Mouse (Mus musculus): Measurements from ENCODE around the gene Trmt10b. TPM values are rescaled to one million over a fixed set of nuclear protein-coding genes. Genes with fewer than 3 reads are reported as not detected.

The Trmt10b gene
- total RNA-seq, 2 experiments from 2014 or later: 16.1 to 18.0 TPM

DNA sequence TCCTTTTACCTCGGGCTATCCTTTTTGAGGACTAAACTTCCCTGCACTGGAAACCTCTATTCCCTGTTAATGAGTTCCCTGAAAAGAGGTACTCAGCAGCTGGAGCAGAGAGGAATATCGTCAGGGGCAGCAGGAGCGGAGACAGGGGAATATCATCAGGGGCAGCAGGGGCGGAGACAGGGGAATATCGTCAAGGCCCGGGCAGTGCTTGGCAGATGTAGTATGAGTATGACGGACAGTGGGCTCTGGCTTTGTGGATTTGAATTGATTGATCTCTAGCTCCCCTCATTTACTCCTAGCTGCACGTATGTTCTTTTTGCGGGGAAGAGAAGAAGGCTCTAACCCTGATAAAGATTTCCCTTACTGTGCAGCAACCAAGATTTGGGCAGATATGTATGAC lies 44.3 kb downstream of the Trmt10b start:
- DNase-seq (ENCODE audit: extremely low spot score in 1 of 2, low spot score in 1 of 2): no peak

DNA sequence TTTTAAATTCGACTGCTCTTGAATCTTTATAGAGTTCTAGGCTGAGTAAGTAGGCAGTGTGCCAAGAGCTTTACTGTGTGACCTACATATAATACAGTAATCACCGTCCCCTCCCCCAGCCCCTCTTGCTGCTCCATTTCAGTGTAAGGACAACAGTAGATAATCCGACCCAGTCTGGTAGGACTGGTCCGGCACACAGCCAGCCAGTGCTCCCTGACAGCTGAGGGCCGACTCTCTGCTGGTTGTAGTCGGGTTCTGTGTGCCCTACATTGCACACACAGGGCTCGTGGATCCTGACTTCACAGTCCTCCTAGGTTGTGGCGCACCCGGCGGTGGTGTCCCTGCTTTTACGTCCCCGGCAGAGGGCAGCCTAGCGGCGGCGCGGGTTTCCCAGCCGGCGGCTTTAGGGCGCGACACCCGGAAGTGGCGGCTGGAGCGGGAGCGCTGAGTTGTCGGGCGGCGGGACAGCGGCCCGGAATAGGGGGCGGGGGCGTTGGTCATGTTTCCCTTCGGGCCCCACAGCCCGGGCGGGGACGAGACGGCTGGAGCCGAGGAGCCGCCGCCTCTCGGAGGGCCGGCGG lies 44.8 kb downstream of the Trmt10b start, which contains the start of gene Dcaf10:
Gene Dcaf10, plus strand, starts transcription at position 433 of the 581 bp plus-strand sequence.
- DNase-seq (ENCODE audit: extremely low spot score in 1 of 2, low spot score in 1 of 2): peak; percentile 94 to 96

DNA sequence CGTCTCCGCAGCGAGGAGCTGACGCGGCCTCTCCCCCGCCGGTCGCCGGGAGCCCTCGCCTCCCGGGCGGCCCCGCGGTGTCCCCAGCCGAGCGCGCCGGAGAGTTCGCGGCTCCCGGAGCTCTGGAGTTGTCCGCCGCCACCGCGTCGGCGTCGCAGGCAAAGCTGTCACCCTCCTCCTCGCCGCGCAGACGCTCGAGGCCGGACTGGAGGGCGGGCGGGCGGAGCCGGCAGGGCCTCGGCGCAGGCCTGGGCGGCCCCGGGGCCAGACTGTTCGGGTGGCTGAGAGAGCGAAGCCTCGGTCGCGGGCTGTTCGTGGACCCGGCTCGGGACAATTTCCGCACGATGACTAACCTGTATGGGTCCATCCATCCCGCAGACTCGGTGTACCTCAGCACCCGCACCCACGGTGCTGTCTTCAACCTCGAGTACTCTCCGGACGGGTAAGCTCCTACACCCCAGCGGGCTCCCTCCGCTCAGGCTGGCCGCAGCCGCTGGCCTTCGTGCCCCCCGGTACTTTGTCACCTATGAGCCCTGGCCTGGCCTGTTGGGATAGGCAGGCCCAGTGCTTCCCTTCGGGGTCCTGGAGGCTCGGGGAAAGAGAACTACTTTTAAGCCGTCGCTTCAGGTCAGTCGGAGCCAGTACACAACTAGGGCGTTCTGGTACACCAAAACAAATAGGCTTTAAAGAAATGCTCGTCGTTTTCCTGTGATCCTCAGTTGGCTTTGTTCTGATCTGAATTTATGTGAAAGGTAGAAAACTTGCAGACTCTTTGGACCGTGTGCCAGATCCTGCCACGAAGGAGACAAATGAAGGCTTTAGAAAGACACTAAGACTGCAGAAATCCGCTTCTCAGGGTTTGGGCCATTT lies 45.6 kb downstream of the Trmt10b start, which contains the start of gene Exosc3:
Gene Exosc3, minus strand, starts transcription at position 447 of the 870 bp plus-strand sequence.
- no peak for DNase-seq (ENCODE audit: extremely low spot score in 1 of 2, low spot score in 1 of 2)

DNA sequence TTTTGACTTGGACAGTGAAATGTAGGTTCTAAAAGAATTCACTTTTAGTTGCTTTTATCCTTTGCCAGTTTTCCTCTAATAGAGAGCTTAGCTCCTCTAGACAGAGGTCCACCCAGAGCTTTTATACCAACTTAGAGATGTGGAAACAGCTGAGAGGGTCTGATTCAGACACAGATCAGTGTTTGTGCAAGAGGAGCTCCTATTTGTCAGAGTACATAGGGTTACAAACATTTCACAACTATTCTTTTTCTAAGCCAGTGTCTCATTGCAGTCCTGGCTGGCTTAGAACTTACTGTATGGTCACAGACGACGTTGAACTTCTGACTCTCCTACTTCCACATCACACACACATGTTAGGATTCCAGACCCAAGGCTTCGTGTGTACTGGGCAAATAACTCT lies 59.7 kb downstream of the Trmt10b start:
- DNase-seq (ENCODE audit: extremely low spot score in 1 of 2, low spot score in 1 of 2): no peak

Other genes starting within 250 kb of the Trmt10b start
- gene Fbxo10, start 212.5 kb upstream of the Trmt10b start, total RNA-seq (2021): 10 to 100 TPM; 41.1 to 44.4 TPM
- gene Tomm5, start 189.0 kb upstream of the Trmt10b start, total RNA-seq (2021): 10 to 100 TPM; 62.1 to 76.6 TPM
- gene Frmpd1, start 112.3 kb upstream of the Trmt10b start, total RNA-seq (2021): 10 to 100 TPM; 15.1 to 16.6 TPM
- gene Dcaf10, start 45.0 kb downstream of the Trmt10b start, total RNA-seq (2021): 10 to 100 TPM; 20.1 to 21.2 TPM
- 10 to 100 TPM; 14.8 to 16.1 TPM for gene Exosc3, start 45.6 kb downstream of the Trmt10b start, total RNA-seq (2021)
- 100 to 1,000 TPM; 136 to 139 TPM for gene Slc25a51, start 111.6 kb downstream of the Trmt10b start, total RNA-seq (2021)
- 10 to 100 TPM; 16.1 to 18.8 TPM for gene Shb, start 235.3 kb downstream of the Trmt10b start, total RNA-seq (2021)

Data from layer of hippocampus, postnatal 25 days (tissue).